Mouse (Mus musculus) right cerebral cortex, postnatal 25 days (tissue): ENCODE measurements around the gene Nlrp9c.
"Not testable (repeated sequence)": the region's sequence is repeated elsewhere in the genome, so short reads cannot be mapped to it uniquely, and the experiment has no call there.

Experiments
- DNase-seq: peaks from one replicate; pipeline ENCODE4 v3.0.0; 2022

The Nlrp9c gene

DNA sequence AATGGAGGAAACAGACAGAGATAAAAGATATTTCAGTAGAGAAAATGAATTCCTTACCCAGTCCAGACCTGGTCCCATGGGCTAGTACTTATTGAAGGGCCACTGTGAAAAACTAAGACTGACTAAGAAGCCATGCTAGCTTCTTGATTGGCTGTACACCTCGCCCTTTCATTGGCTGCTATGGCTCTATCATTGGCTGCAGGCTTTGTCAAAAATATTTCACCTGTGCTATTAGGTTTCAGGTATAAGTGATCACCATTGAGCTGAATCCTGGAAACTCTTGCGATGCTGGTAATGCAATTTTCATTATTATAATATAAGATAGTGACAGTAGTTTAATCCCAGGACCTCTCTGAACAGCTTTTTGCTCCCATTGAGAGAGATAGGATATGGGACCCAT lies at the start of gene Nlrp9c:
Gene Nlrp9c (minus strand): TSS at position 101 of the 400 bp plus-strand sequence.
- DNase-seq = not testable (repeated sequence)

DNA sequence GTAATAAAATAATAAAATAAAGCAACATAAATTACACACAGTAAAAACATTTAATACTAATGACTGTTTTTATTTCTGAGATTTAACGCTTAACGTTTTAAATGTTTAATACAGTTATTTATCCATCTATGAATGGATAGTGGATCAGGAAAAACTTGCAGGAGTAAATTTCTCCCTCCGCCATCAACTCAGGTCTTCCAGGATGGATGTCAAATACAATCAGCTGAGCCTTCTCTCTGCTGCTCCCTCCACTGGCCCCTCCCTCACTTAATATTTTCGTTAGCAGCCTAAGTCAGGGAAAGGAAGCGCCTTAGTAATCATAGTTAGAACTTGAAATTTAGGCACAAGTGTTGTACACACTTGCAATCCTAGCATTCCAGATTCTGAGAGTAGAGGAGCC lies 31.3 kb upstream of the Nlrp9c start, which contains the start of gene Nlrp4a:
Gene Nlrp4a (plus strand): TSS at position 301 of the 400 bp plus-strand sequence.
- no peak for DNase-seq

DNA sequence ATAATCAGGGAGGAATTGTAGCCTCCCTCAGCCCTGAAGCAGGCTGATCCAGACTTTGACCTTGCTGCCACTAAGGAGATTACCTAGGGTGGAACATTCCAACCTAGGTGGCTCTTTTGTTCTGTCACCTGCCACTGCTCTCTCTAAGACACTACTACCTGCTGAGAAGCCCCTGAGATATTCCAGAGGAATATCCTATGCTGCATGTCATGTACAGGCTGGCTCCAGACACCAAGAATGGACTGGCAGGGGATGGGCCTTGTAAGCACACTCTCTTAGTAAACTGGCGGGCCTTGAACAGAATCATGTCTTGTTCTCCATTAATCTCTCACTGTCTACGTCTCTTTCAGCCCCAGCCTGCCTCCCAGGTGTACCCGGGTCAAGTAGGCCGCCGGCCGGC lies 11.7 kb downstream of the Nlrp9c start:
- DNase-seq = not testable (repeated sequence)

DNA sequence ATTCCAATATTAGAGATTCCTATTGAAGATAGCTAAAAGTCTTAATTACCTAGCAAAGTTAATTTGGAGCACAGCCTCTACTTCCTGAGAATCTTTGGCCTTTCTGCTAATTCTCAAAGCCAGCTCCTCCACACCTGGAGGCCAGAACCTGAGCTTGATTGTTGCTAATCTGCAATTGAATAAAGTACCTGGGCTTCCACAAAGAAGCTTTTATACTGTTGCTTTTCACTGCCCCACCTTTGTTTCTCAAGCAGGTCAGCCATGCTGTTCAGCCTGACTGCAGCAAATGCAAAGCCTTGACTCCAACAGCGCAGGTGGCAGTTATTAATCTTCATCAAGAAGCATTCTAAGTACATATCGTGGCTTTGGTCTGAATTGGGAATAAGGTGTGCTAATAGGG lies 12.4 kb downstream of the Nlrp9c start:
- not testable (repeated sequence) for DNase-seq

DNA sequence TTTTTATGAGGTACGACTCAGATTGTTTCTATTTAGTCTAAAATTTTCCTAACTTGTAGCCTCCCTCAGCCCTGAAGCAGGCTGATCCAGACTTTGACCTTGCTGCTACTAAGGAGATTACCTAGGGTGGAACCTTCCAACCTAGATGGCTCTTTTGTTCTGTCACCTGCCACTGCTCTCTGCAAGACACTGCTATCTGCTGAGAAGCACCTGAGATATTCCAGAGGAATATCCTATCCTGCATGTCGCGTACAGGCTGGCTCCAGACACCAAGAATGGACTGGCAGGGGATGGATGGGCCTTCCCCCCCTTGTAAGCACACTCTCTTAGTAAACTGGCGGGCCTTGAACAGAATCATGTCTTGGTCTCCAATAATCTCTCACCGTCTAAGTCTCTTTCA lies 16.8 kb downstream of the Nlrp9c start:
- not testable (repeated sequence) for DNase-seq

DNA sequence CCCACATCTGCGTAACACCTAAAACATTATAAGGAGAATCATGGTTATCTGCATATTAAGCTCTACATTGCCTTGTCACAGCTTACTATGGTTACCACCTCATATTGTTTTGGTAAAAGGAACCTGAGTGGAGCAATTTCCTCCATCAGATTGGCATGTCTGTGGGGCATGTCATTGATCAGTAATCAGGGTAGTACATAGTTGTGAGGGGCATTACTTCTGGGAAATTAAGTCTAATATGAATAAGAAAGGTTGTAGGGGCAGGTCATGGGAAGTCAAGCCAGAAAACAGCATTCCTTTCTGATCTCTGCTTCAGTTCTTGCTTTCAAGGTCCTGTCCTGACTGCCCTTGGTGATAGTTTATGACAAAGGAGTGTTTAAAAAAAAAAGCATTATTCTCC lies 22.7 kb downstream of the Nlrp9c start:
- no peak for DNase-seq

DNA sequence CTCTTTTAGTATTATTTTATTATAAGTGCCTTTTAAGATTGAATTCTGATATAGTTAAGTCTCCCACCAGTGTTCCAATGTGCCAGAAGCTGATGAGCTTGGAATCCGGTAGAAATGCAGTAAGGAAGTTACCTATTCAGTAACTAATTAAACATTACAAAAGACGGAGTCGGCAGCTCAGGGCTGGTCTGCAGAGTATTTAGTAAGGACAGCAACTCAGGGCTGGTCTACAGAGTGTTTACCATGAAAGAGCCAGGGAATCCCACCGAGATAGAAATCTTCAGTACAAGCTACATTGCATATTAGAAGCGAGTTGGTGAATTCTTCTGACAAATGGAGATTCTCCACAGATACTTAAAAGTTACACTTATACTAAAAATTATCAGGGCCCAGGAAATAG lies 30.3 kb downstream of the Nlrp9c start:
- not testable (repeated sequence) for DNase-seq

DNA sequence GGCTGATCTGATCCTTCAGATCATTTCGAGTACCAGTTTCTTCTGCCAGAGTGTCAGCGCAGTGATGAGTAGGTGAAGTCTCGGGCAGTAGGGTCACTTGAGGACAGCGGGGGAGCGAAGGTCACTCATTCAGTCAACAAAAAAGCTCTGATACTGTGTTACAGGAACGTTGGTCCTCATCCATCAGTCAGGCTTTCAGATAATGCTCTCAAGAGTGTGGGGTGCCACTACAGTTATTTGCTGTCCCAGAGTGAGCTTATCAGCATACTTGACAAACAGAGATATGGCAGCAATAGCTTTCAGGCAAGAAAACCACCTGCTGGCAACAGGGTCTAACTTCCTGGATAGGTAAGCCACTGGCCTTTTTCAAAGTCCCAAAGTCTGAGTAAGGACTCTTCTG lies 46.8 kb downstream of the Nlrp9c start:
- DNase-seq = not testable (repeated sequence)

DNA sequence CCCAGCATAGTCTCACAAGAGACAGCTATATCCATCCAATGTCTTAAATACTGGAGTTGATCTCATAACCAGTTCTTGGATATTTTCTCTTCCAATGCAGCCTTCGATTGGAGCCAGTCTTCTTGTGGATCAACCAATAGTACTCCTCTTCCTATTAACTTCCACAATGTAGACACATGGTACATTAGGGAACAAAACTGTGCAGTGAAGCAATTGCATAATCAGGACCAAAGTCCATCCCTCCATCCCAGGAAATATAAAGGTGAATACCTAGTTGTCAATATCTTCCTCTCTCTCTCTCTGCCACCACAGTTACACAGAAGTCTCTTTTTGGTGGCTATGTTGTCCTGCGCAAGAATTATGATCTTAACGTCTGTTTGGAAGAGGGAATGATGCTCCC lies 51.2 kb downstream of the Nlrp9c start:
- not testable (repeated sequence) for DNase-seq

DNA sequence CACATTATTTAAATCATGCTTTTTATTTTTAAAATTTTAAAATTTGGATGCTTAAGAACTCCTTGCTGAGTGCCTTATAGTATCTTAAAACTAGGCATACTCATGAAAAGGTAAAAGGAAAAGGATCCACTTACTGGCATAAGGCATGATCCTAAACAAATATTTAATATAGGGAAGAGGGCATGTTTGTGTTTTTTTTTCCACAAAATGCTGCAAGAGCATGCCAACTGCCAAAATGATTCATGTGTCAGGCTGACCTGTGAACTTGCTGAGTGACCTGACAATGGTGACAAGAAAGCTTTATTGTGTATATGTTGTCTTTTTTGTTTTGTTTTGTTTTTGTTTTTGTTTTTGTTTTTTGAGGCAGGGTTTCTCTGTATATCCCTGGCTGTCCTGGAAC lies 53.3 kb downstream of the Nlrp9c start:
- not testable (repeated sequence) for DNase-seq

DNA sequence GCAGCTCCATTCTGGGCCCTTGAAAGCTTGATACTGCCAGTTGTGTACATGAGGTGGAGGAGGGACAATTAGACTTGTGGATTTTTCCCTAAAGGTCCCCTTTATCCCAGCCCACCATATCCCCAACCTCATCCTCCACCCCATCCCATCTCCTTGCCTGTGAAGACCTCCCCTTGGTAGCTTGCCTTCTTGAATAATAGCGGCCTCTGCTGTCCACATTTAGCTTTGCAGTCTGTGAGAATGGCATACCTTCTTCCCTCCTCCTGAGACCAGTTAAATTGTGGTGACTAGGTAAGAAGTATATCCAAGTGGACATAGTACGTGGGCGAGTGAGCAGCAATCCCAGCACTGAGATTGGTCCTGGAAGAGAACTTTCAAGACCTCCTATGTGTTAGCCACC lies 83.1 kb downstream of the Nlrp9c start:
- DNase-seq = not testable (repeated sequence)

DNA sequence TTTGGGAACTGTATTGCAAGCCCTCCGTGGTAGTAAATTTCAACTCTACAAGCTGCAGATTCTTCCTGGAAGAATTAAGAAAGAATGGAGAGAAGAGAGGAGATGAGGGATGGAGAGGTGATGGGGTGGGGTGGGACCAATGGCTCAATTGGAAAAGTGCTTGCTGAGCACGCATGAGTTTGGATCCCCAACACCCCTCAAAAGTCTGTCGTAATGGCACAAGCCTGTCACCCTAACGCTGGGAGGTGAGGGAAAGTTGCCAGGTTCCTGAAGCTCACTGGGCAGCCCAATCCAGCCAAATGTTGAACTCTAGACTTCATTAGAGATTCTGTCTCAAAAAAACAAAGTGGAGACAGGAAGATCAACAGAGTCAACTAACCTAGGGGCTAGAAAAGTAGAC lies 87.7 kb downstream of the Nlrp9c start:
- DNase-seq = not testable (repeated sequence)

DNA sequence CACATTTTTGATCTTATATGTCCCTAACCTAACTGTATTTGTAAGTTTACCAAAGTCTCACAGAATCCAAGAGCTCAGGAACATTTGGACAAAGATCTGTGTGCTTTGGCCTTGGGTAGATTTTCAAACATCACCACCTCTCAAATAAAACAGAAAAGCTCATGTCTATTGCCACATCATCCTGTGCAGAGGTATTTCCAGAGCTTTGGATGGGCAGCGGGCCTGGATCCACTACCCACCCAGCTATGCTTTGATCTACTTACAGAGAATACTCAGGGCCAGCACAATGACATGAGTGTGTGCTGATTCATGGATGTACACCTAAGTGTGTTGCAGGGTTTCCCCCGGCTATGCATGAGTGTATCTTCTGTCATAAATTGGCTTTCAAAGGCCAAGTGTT lies 88.3 kb downstream of the Nlrp9c start:
- not testable (repeated sequence) for DNase-seq

DNA sequence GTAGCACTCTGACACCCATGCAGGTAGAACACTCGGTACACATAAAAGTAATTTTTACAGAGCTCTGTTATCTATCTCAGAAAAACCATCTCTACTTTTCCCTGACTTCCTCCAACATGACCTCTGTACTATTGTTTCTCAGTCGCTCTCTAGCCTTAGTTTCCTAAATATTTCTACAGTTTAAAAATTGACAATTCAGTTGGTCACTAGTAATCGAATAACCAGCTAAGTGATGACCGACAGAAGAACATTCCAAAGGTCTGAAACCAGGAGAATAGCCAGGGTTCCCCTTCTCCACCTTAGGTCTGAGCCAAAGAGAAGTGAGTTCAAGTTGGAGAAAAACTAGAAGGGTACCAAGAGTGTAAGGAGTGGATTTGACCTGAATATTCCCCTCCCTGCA lies 91.7 kb downstream of the Nlrp9c start:
- not testable (repeated sequence) for DNase-seq

DNA sequence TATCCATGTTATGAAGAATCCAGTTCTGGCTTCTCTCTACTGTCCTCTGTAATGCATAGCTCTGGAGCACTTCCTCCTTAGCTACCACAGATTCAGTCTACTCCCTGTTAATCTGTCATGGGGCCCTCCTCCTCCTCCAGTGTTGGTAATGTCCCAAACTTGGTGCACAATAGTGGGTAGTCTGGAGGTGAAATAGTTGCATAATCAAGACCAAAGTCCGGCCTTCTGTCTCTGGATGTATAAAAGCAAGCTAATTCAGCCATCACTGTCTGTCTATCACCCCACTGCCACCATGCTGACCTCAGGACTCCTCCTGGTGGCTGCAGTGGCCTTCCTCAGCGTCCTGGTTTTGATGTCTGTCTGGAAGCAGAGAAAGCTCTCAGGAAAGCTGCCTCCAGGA lies 96.6 kb downstream of the Nlrp9c start, which contains the start of gene Cyp2a4:
Gene Cyp2a4 (plus strand): TSS at position 244 of the 400 bp plus-strand sequence.
- not testable (repeated sequence) for DNase-seq

DNA sequence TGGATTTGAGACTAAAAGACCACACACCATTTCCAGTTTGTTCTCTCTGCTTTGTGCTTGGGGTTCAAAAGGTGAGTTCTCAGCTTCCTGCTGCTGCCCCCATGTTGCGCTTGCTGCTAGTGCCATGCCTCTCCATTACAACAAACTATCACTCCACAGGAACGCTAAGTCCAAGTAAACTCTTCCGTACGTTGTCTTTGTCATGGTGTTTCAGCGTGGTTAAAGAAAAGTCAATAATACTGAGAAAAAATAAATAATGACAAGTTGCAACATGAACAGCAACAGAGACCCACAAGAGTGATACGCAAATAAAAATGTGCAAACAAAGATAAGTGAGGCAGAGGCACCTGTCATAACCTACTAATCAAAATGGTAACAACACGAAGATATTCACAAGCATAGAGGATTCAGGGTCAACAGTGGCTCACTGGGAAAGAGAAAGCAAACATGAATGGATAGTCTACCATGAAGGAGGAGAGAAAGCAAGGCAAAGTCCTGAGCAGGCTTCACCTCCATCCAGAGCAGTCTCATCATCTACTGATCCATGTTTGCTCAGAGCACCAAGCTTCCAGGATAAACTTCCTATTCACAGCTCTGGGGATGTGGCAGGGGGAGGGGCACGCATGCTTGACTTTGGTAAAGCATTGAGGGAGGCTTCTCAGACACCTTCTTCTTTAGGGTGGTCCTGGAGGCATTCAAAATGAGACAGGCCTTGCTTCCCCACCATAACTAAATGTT lies 99.9 kb downstream of the Nlrp9c start:
- not testable (repeated sequence) for DNase-seq
